Mouse (Mus musculus): Measurements from ENCODE around the gene Hpca. TPM values are rescaled to one million over a fixed set of nuclear protein-coding genes. Genes with fewer than 3 reads are reported as not detected.

Hpca gene
- polyA plus RNA-seq, 1 experiment from 2014 or later, result 143 TPM

DNA sequence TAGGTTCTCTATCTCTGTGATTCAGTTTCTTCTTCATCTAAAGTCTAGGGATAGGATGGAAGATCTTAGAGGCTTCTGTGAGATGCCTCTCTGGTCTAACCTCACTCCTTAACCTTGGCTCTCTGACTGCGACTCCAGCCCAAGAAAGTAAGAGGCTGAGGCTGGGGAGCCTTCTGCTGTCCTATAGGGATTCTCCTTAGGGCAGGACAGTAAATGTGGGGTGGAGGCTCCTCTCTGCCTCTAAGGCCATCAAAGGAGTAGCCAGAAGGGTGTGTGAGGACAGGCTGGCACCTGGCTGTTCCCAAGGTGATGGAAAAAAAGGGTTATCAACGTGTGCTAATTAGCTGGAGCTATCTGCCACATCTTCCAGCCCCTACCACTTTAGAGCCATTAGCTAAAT lies 13.8 kb upstream of the Hpca start:
- Histone ChIP-seq H3K27ac (replicated peaks) (no peak overlapping the region), H3K4me3 (replicated peaks) (no peak overlapping the region), H3K4me1 (peaks cover 51% of the 10 kb centered on the region), H3K36me3 (peaks cover 11% of the 10 kb centered on the region; the same call in 1 of the 2 replicates), H3K9ac (replicated peaks) (no peak overlapping the region), H3K4me2 (peak overlapping the region; percentile 72; the same call in 1 of the 2 replicates), H3K9me3 (replicated peaks) (no peaks in the 10 kb centered on the region), H3K27me3 (replicated peaks) (no peaks in the 10 kb centered on the region)
- WGBS, result 43% methylated on average over 2 of the region's 2 CpGs
- no peak for ATAC-seq (ENCODE audit: low FRiP score)

GRCm38 (mm10) chr4:129134799-129135585 lies 13.2 kb upstream of the Hpca start:
- no peak overlapping the region for H3K27ac ChIP-seq (replicated peaks)
- peaks cover 53% of the 10 kb centered on the region for H3K4me1 ChIP-seq
- no peak for ATAC-seq (ENCODE audit: low FRiP score)
- H3K36me3 ChIP-seq, result peaks cover 8% of the 10 kb centered on the region; the same call in 1 of the 2 replicates
- no peaks in the 10 kb centered on the region for H3K9me3 ChIP-seq (replicated peaks)
- H3K4me2 ChIP-seq, result peak overlapping the region; percentile 47
- H3K9ac ChIP-seq (replicated peaks), result peak overlapping the region; percentile 40; the same call in 1 of the 2 replicates
- 4% methylated on average over 15 of the region's 15 CpGs for WGBS
- H3K27me3 ChIP-seq (replicated peaks), result no peaks in the 10 kb centered on the region
- H3K4me3 ChIP-seq (replicated peaks), result no peak overlapping the region

DNA sequence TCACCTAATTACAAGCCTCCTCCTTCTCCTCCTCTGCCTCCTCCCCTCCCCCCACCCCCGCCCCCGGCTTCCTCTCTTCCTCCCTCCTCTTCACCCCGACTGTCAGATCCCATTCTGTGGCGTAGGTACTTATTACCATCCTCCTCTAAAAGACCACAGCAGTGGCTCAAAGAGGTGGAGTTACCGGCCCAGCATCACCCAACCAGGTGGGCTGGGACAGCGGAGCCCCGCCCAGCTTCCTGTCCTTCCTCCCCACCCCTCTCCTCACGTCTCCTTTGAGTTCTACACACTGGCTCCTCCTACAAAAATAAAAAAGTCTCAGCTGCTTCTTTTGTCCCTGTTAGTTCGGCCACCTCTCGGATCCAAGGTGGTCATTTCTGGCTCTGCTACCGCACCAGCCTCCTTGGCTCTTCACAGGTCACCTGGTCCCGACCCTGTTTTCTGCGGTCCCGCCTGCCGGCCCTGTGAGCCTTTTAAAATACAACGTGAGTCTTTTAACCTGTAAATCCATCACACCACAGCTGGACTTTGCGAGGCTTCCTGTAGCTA lies 9.0 kb upstream of the Hpca start:
- H3K36me3 ChIP-seq, result no peaks in the 10 kb centered on the region
- H3K4me3 ChIP-seq (replicated peaks), result peak overlapping the region; percentile 20; the same call in 1 of the 2 replicates
- peaks cover 45% of the 10 kb centered on the region for H3K4me1 ChIP-seq
- H3K27me3 ChIP-seq (replicated peaks), result no peaks in the 10 kb centered on the region; the same call in 1 of the 2 replicates
- H3K27ac ChIP-seq (replicated peaks), result peak overlapping the region; percentile 39; the same call in 1 of the 2 replicates
- no peaks in the 10 kb centered on the region for H3K9me3 ChIP-seq (replicated peaks)
- H3K9ac ChIP-seq (replicated peaks), result no peak overlapping the region
- peak overlapping the region; percentile 46 for H3K4me2 ChIP-seq
- ATAC-seq (ENCODE audit: low FRiP score), result peak; percentile 65
- 6% methylated on average over 16 of the region's 17 CpGs for WGBS

DNA sequence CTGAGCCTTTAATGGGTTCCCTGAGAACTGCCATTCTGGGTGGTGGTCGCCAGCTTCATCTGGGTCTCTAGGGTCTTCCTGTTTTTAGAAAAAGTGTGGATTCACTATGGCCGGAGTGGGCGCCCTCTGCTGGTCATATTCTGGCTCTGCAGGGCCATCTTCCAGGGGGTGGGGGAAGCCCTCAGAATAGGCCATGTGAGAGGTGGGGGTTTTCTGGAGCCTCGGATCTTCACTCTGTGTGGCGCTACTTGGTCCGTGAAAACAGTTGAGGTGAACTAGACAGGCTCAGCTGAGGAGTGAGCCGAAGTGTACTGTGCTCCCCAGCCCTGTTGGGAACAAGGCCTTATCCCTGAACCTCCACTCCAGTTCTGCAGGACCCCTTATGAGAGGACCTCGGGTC lies 8.3 kb upstream of the Hpca start:
- Histone ChIP-seq H3K27ac (replicated peaks) (peak overlapping the region; percentile 39; the same call in 1 of the 2 replicates), H3K4me3 (replicated peaks) (peak overlapping the region; percentile 20; the same call in 1 of the 2 replicates), H3K9ac (replicated peaks) (no peak overlapping the region), H3K4me2 (peak overlapping the region; percentile 46), H3K4me1 (peaks cover 50% of the 10 kb centered on the region), H3K27me3 (replicated peaks) (no peaks in the 10 kb centered on the region; the same call in 1 of the 2 replicates), H3K36me3 (no peaks in the 10 kb centered on the region), H3K9me3 (replicated peaks) (no peaks in the 10 kb centered on the region)
- WGBS, result 2% methylated on average over 8 of the region's 8 CpGs
- ATAC-seq (ENCODE audit: low FRiP score), result peak; percentile 33; the same call in 1 of the 2 replicates

GRCm38 (mm10) chr4:129129387-129129786 lies 7.6 kb upstream of the Hpca start:
- Histone ChIP-seq H3K4me2 (no peak overlapping the region), H3K9ac (replicated peaks) (no peak overlapping the region), H3K27ac (replicated peaks) (no peak overlapping the region), H3K4me1 (peaks cover 49% of the 10 kb centered on the region), H3K27me3 (replicated peaks) (no peaks in the 10 kb centered on the region; the same call in 1 of the 2 replicates), H3K9me3 (replicated peaks) (no peaks in the 10 kb centered on the region), H3K4me3 (replicated peaks) (no peak overlapping the region), H3K36me3 (no peaks in the 10 kb centered on the region)
- whole genome bisulfite sequencing, result 68% methylated on average over 8 of the region's 9 CpGs
- no peak for ATAC-seq (ENCODE audit: low FRiP score)

DNA sequence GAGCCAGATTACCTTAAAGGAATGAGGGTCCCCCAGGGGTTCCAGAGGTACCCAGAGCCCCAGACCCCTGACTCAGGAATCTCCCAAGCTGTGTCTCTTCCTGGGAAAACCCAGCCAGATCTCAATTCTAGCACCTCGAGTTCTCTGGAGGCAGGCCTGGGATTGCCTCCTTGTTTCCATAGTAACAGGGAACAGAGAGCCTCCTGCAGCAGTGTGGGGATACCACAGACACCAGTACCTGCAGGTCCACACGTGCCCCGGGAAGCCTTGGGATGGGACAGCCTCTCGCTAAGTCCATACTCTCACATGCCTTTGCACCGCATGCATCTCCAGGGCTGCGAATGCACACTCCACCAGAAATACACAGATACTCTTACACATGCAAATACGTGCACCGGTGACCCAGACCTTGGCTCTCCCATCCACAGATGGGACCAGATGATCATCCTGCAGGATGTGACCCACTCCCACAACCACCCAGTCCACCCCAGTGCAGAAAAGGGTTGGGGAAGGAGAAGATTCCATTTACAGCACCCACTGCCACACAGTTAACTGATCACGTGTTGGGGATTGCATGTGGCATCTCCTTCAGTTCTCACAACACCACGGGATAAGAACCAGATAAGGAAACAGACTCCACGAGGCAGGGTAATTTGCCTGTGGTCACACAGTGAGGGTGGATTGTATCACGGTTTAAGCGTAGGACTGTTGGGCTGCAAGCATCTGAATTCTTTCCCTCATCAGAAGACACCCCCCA lies 6.9 kb upstream of the Hpca start:
- Histone ChIP-seq H3K4me2 (no peak overlapping the region), H3K4me3 (replicated peaks) (no peak overlapping the region), H3K9me3 (replicated peaks) (no peaks in the 10 kb centered on the region), H3K4me1 (peaks cover 49% of the 10 kb centered on the region), H3K36me3 (no peaks in the 10 kb centered on the region), H3K27me3 (replicated peaks) (no peaks in the 10 kb centered on the region; the same call in 1 of the 2 replicates), H3K9ac (replicated peaks) (no peak overlapping the region), H3K27ac (replicated peaks) (peak overlapping the region; percentile 28; the same call in 1 of the 2 replicates)
- no peak for ATAC-seq (ENCODE audit: low FRiP score)
- 57% methylated on average over 13 of the region's 13 CpGs for WGBS

DNA sequence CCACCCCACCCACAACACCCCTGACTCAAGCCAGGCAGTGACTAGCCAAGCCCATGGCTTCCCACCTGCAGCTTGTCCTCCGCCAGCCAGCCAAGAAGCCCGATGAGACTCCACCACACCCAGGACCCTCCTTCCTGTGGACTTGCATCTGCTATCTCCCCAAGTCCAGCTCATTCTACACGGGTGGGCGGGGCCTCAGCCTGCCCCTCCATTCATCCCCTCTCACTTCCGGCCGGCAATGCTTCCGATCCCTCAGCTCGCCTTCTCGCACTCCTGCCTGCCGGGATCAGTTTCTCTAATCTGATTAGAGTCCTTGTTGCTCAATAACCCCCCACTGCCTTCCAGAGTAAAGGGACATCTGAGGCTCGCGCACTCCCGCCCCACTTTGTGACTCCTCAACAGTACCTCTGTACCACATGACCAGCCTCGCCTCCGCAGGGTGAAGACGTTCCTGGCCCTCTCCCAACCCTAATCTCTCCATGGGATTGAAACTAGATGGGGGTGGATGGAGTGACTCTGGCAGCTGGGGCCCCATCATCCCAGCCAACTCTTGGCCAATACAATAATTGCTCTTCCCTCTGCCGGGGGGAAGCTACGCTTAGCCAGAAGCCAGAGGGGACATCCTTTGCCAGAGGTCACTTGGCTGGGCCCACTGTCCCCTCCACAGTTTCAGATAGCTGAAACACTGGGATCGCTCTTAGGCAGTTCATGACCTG lies 4.1 kb upstream of the Hpca start:
- Histone ChIP-seq H3K4me2 (peak overlapping the region; percentile 39), H3K27ac (replicated peaks) (no peak overlapping the region), H3K4me1 (peaks cover 62% of the 10 kb centered on the region), H3K27me3 (replicated peaks) (peaks cover 13% of the 10 kb centered on the region; the same call in 1 of the 2 replicates), H3K9me3 (replicated peaks) (no peaks in the 10 kb centered on the region), H3K9ac (replicated peaks) (no peak overlapping the region), H3K36me3 (no peaks in the 10 kb centered on the region), H3K4me3 (replicated peaks) (no peak overlapping the region)
- WGBS, result 17% methylated on average over 19 of the region's 19 CpGs
- ATAC-seq (ENCODE audit: low FRiP score), result no peak

DNA sequence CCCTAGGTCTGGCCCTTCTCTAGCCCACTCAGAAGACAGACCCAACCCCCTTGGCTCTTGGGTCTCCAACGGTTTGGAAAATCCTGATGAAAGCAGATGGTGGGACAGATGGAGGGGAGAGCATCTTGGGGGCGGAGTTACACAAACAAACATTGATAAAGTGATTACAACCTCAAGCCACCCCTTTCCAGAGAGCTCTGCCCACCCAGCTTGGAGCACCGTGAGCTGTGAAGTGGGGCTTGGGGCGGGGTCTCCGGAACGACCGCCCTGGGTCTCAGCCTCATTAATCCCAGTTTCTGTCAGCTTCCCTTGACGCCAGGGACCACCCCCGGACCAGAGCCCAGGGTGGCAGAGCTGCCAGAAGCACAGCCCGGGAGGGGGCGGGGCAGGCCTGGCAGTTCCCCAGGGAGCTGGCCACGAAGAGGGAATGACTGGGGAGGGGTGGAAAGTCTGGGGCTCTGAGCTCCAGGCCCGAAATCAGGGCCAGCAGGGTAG lies 2.9 kb upstream of the Hpca start:
- no peaks in the 10 kb centered on the region for H3K36me3 ChIP-seq
- peak overlapping the region; percentile 10; the same call in 1 of the 2 replicates for H3K27ac ChIP-seq (replicated peaks)
- H3K27me3 ChIP-seq (replicated peaks), result peaks cover 20% of the 10 kb centered on the region
- H3K4me1 ChIP-seq, result peaks cover 63% of the 10 kb centered on the region
- H3K4me2 ChIP-seq, result peak overlapping the region; percentile 36
- no peak overlapping the region for H3K4me3 ChIP-seq (replicated peaks)
- H3K9ac ChIP-seq (replicated peaks), result no peak overlapping the region
- WGBS, result 7% methylated on average over 13 of the region's 13 CpGs
- no peak for ATAC-seq (ENCODE audit: low FRiP score)
- H3K9me3 ChIP-seq (replicated peaks), result no peaks in the 10 kb centered on the region

- WGBS, result 30% methylated on average over 8 of the region's 8 CpGs
- Histone ChIP-seq H3K36me3 (no peaks in the 10 kb centered on the region), H3K9me3 (replicated peaks) (no peaks in the 10 kb centered on the region), H3K4me1 (peaks cover 46% of the 10 kb centered on the region), H3K4me3 (replicated peaks) (no peak overlapping the region), H3K4me2 (peak overlapping the region; percentile 93; the same call in 1 of the 2 replicates), H3K27me3 (replicated peaks) (peaks cover 26% of the 10 kb centered on the region), H3K9ac (replicated peaks) (no peak overlapping the region), H3K27ac (replicated peaks) (no peak overlapping the region)
- no peak for ATAC-seq (ENCODE audit: low FRiP score)
Observed at GRCm38 (mm10) chr4:129122719-129123118, 883 bp upstream of the Hpca start.

GRCm38 (mm10) chr4:129122107-129122506 lies 271 bp upstream of the Hpca start:
- peak overlapping the region; percentile 93 for H3K4me2 ChIP-seq
- H3K9me3 ChIP-seq (replicated peaks), result no peaks in the 10 kb centered on the region
- peaks cover 46% of the 10 kb centered on the region for H3K4me1 ChIP-seq
- H3K27me3 ChIP-seq (replicated peaks), result peaks cover 26% of the 10 kb centered on the region
- no peak for ATAC-seq (ENCODE audit: low FRiP score)
- H3K4me3 ChIP-seq (replicated peaks), result no peak overlapping the region
- peak overlapping the region; percentile 65; the same call in 1 of the 2 replicates for H3K27ac ChIP-seq (replicated peaks)
- no peaks in the 10 kb centered on the region for H3K36me3 ChIP-seq
- 30% methylated on average over 9 of the region's 9 CpGs for WGBS
- no peak overlapping the region for H3K9ac ChIP-seq (replicated peaks)
